Mouse (Mus musculus) left cerebral cortex, postnatal 36 days (tissue): ENCODE measurements around the gene Bcl3. TPM values are rescaled to one million over a fixed set of nuclear protein-coding genes. Genes with fewer than 3 reads are reported as not detected.

Experiments used
- DNase-seq, 2 experiments: peaks; one replicate each; pipeline ENCODE4 v3.0.0; 2021 to 2022; ENCODE audit warnings: low spot score in 2 of 2, mixed read lengths in 1 of 2
- intact Hi-C: fragments of 180-260 bp; cut with DNase I; formaldehyde crosslinking; loops from one replicate; pipeline ENCODE4 v1.15.1; 2025
- total RNA-seq, 2 experiments: library from RNA; stranded (reverse); gene quantifications; 2 replicates each; pipeline ENCODE4 v1.2.3; 2021

The Bcl3 gene
- total RNA-seq, 2 experiments from 2014 or later = 0.27 to 0.32 TPM

- no peak for DNase-seq
- intact Hi-C loops = no loop called here
Measured at GRCm38 (mm10) chr7:19840371-19840770, 17.8 kb upstream of the Bcl3 start.

- intact Hi-C loops = no loop called here
- no peak for DNase-seq
Measured at GRCm38 (mm10) chr7:19836843-19837242, 14.3 kb upstream of the Bcl3 start.

- no peak for DNase-seq
- intact Hi-C loops = no loop called here
Measured at GRCm38 (mm10) chr7:19834055-19834454, 11.5 kb upstream of the Bcl3 start.

- DNase-seq = no peak
- intact Hi-C loops = no loop called here
Measured at GRCm38 (mm10) chr7:19831837-19832236, 9.3 kb upstream of the Bcl3 start.

- DNase-seq = peak in 1 of 2 experiments; percentile 31
- intact Hi-C loops = no loop called here
Measured at GRCm38 (mm10) chr7:19830682-19831156, 8.1 kb upstream of the Bcl3 start.

GRCm38 (mm10) chr7:19829694-19830093, 7.1 kb upstream of the Bcl3 start:
- DNase-seq = no peak
- intact Hi-C loops = no loop called here

- DNase-seq = no peak
- intact Hi-C loops = no loop called here
Measured at GRCm38 (mm10) chr7:19826756-19827155, 4.2 kb upstream of the Bcl3 start.

- intact Hi-C loops = no loop called here
- no peak for DNase-seq
Measured at GRCm38 (mm10) chr7:19824182-19824973, 1.8 kb upstream of the Bcl3 start.

- DNase-seq = no peak
- intact Hi-C loops = no loop called here
Measured at GRCm38 (mm10) chr7:19823256-19824181, 949 bp upstream of the Bcl3 start.

- DNase-seq = no peak
- intact Hi-C loops = no loop called here
Measured at GRCm38 (mm10) chr7:19822193-19822592, 377 bp downstream of the Bcl3 start.

GRCm38 (mm10) chr7:19821633-19822032, 937 bp downstream of the Bcl3 start:
- intact Hi-C loops = no loop called here
- DNase-seq = no peak

- intact Hi-C loops = no loop called here
- DNase-seq = no peak
Measured at GRCm38 (mm10) chr7:19820347-19821048, 2.1 kb downstream of the Bcl3 start.

- no peak for DNase-seq
- intact Hi-C loops = no loop called here
Measured at GRCm38 (mm10) chr7:19818875-19819274, 3.7 kb downstream of the Bcl3 start.

GRCm38 (mm10) chr7:19818440-19818839, 4.1 kb downstream of the Bcl3 start:
- intact Hi-C loops = no loop called here
- DNase-seq = no peak

- no peak for DNase-seq
- intact Hi-C loops = no loop called here
Measured at GRCm38 (mm10) chr7:19817382-19818105, 5.0 kb downstream of the Bcl3 start.

GRCm38 (mm10) chr7:19816224-19816771, 6.3 kb downstream of the Bcl3 start:
- peak; percentile 26 to 40 for DNase-seq
- intact Hi-C loops = no loop called here

- intact Hi-C loops = no loop called here
- no peak for DNase-seq
Measured at GRCm38 (mm10) chr7:19815296-19816223, 7.0 kb downstream of the Bcl3 start.

GRCm38 (mm10) chr7:19813579-19814122, 8.9 kb downstream of the Bcl3 start:
- intact Hi-C loops = no loop called here
- DNase-seq = no peak
